Mouse (Mus musculus): ENCODE measurements around the gene Rab7. TPM values are rescaled to one million over a fixed set of nuclear protein-coding genes. Genes with fewer than 3 reads are reported as not detected.

Gene Rab7
- polyA plus RNA-seq, 1 experiment from 2014 or later: 221 TPM

DNA sequence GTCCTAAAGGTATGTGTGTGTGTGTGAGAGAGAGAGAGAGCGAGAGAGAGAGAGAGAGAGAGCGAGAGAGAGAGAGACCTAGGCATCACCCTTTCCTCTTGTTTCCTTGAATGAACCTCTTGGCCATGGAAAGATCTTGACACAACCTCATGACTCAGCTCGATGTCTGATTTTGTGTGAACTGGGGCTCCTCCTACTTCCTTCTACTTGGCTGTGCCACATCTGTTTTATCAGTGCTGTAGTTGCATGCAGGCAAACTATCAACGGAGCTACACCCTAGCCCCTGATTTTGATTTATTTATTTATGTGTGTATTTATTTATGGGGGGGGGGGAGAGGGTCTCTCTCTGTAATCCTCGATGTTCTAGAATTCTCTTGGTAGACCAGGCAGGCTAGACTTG lies 2.8 kb upstream of the Rab7 start:
- H3K4me1 ChIP-seq (replicated peaks; ENCODE audit: control insufficient read depth, insufficient read depth, low read length): peaks cover 11% of the 10 kb centered on the region; the same call in 1 of the 2 replicates
- WGBS: 46% methylated on average over 5 of the region's 5 CpGs
- H3K4me2 ChIP-seq: no peak overlapping the region
- H3K27me3 ChIP-seq (replicated peaks; ENCODE audit: control insufficient read depth, insufficient read depth, low read length): no peaks in the 10 kb centered on the region; the same call in 1 of the 2 replicates
- H3K36me3 ChIP-seq (ENCODE audit: control insufficient read depth, insufficient read depth, low read length): no peaks in the 10 kb centered on the region
- no peak overlapping the region for H3K9ac ChIP-seq (ENCODE audit: low read depth, low read length)
- no peak overlapping the region for H3K4me3 ChIP-seq (ENCODE audit: low read depth, low read length)
- DNase-seq (ENCODE audit: low spot score): no peak
- no peaks in the 10 kb centered on the region for H3K9me3 ChIP-seq (ENCODE audit: control insufficient read depth, low read length)
- no peak overlapping the region for H3K27ac ChIP-seq (ENCODE audit: low read depth, low read length)
- no peak for ATAC-seq (replicated peaks; ENCODE audit: low FRiP score)

DNA sequence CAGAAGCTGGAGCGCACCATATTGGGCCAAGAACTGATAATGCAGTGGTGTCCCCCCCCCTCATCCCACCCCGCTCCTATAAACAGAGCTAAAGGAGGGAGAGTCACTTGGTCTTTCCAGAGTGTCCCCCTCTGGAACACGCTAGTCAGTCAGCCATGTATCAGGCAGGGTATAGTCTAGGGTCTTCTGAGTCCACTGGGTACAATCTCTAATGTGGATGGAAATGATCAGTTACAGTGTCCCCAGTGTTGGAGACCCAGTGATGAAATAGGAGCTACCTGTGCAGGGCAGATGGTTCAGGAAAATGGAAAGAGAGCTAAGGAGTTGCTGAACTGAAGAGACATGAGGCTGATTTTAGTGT lies 316 bp upstream of the Rab7 start:
- DNase-seq (ENCODE audit: low spot score) (no peak), ATAC-seq (replicated peaks; ENCODE audit: low FRiP score) (no peak; the same call in 1 of the 2 replicates)
- Histone ChIP-seq H3K9ac (ENCODE audit: low read depth, low read length) (peak overlapping the region; percentile 82; the same call in 1 of the 2 replicates), H3K9me3 (ENCODE audit: control insufficient read depth, low read length) (no peaks in the 10 kb centered on the region), H3K4me1 (replicated peaks; ENCODE audit: control insufficient read depth, insufficient read depth, low read length) (peaks cover 17% of the 10 kb centered on the region), H3K27ac (ENCODE audit: low read depth, low read length) (peak overlapping the region; percentile 32; the same call in 1 of the 2 replicates), H3K4me2 (peak overlapping the region; percentile 61), H3K4me3 (ENCODE audit: low read depth, low read length) (peak overlapping the region; percentile 98), H3K36me3 (ENCODE audit: control insufficient read depth, insufficient read depth, low read length) (no peaks in the 10 kb centered on the region), H3K27me3 (replicated peaks; ENCODE audit: control insufficient read depth, insufficient read depth, low read length) (no peaks in the 10 kb centered on the region; the same call in 1 of the 2 replicates)
- WGBS: 30% methylated on average over 3 of the region's 3 CpGs

- H3K36me3 ChIP-seq (ENCODE audit: control insufficient read depth, insufficient read depth, low read length): peaks cover 3% of the 10 kb centered on the region; the same call in 1 of the 2 replicates
- peak overlapping the region; percentile 82 for H3K9ac ChIP-seq (ENCODE audit: low read depth, low read length)
- H3K4me2 ChIP-seq: peak overlapping the region; percentile 90
- H3K4me1 ChIP-seq (replicated peaks; ENCODE audit: control insufficient read depth, insufficient read depth, low read length): peaks cover 17% of the 10 kb centered on the region
- peak; percentile 37 for DNase-seq (ENCODE audit: low spot score)
- peak overlapping the region; percentile 84; the same call in 1 of the 2 replicates for H3K27ac ChIP-seq (ENCODE audit: low read depth, low read length)
- peak overlapping the region; percentile 98 for H3K4me3 ChIP-seq (ENCODE audit: low read depth, low read length)
- no peaks in the 10 kb centered on the region for H3K9me3 ChIP-seq (ENCODE audit: control insufficient read depth, low read length)
- no peak for ATAC-seq (replicated peaks; ENCODE audit: low FRiP score)
- H3K27me3 ChIP-seq (replicated peaks; ENCODE audit: control insufficient read depth, insufficient read depth, low read length): no peaks in the 10 kb centered on the region; the same call in 1 of the 2 replicates
- 0% methylated on average over 3 of the region's 3 CpGs for WGBS
Observed at GRCm38 (mm10) chr6:88044234-88044576, 865 bp downstream of the Rab7 start.

DNA sequence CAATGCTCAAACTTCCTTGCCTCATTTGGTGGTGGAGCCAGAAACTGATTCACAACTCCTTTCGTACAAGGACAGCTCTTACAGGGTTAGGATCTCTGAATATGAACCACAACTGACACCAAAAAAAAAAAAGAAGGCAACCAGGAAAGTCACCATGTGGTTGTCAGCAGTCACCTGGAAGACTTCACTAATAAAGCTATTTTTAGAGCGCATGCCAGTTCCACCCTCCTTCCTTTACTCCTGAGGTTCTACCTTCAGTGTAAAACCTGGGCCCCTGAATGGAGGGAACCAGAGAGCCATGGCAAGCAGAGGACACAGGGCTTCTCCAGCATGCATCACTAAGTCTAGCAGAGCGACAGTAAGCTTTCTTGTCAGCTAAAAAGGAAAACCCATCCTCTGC lies 2.7 kb downstream of the Rab7 start:
- no peak overlapping the region for H3K27ac ChIP-seq (ENCODE audit: low read depth, low read length)
- H3K4me1 ChIP-seq (replicated peaks; ENCODE audit: control insufficient read depth, insufficient read depth, low read length): peaks cover 17% of the 10 kb centered on the region
- H3K36me3 ChIP-seq (ENCODE audit: control insufficient read depth, insufficient read depth, low read length): peaks cover 3% of the 10 kb centered on the region; the same call in 1 of the 2 replicates
- DNase-seq (ENCODE audit: low spot score): no peak
- no peak overlapping the region for H3K9ac ChIP-seq (ENCODE audit: low read depth, low read length)
- no peak overlapping the region for H3K4me2 ChIP-seq
- ATAC-seq (replicated peaks; ENCODE audit: low FRiP score): no peak
- no peaks in the 10 kb centered on the region for H3K27me3 ChIP-seq (replicated peaks; ENCODE audit: control insufficient read depth, insufficient read depth, low read length)
- H3K9me3 ChIP-seq (ENCODE audit: control insufficient read depth, low read length): no peaks in the 10 kb centered on the region
- H3K4me3 ChIP-seq (ENCODE audit: low read depth, low read length): no peak overlapping the region
- WGBS: 91% methylated on average over 3 of the region's 3 CpGs

DNA sequence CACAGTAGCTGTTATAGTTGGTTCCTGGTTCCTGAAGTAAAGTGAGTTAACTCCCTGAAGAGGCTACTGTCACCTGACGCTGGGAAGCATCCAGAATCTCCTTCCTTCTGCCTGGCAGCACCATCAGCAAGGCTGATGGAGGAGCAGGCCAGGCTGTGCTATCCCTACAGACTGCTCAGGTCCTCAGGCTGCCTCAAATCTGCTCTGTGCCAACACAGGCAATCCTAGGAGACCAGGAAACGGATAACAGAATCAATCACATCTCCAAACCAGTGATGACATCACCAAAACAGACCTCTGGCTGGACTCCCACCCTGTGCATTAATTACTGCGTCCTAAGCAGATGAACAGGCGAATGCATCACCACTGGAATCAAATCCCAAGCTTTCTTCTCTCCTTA lies 3.8 kb downstream of the Rab7 start:
- H3K9me3 ChIP-seq (ENCODE audit: control insufficient read depth, low read length): no peaks in the 10 kb centered on the region
- ATAC-seq (replicated peaks; ENCODE audit: low FRiP score) (no peak), DNase-seq (ENCODE audit: low spot score) (no peak)
- peaks cover 17% of the 10 kb centered on the region for H3K4me1 ChIP-seq (replicated peaks; ENCODE audit: control insufficient read depth, insufficient read depth, low read length)
- H3K27ac ChIP-seq (ENCODE audit: low read depth, low read length): no peak overlapping the region
- H3K36me3 ChIP-seq (ENCODE audit: control insufficient read depth, insufficient read depth, low read length): peaks cover 5% of the 10 kb centered on the region; the same call in 1 of the 2 replicates
- no peak overlapping the region for H3K4me3 ChIP-seq (ENCODE audit: low read depth, low read length)
- no peak overlapping the region for H3K9ac ChIP-seq (ENCODE audit: low read depth, low read length)
- 76% methylated on average over 4 of the region's 4 CpGs for WGBS
- H3K4me2 ChIP-seq: no peak overlapping the region
- no peaks in the 10 kb centered on the region for H3K27me3 ChIP-seq (replicated peaks; ENCODE audit: control insufficient read depth, insufficient read depth, low read length)

DNA sequence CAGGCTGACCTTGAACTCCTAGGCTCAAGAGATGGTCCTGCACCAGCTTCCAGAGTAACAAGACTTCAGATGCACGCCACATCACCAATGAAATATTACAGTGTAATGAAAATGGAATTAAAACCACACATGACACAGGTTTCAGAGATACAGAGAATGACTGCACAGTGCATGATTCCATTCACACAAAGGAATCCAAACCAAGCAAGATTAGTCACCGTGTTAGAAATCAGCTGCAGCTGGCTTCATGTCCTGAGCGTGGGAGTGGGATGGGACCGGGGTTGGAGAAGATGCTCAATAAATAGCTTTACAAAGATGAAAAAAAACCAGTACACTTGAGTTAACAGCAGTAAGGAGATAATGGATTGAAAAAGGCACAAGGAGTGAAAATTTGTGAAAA lies 5.6 kb downstream of the Rab7 start:
- ATAC-seq (replicated peaks; ENCODE audit: low FRiP score): no peak
- 97% methylated on average over 4 of the region's 4 CpGs for WGBS
- no peaks in the 10 kb centered on the region for H3K9me3 ChIP-seq (ENCODE audit: control insufficient read depth, low read length)
- peaks cover 17% of the 10 kb centered on the region for H3K4me1 ChIP-seq (replicated peaks; ENCODE audit: control insufficient read depth, insufficient read depth, low read length)
- H3K4me3 ChIP-seq (ENCODE audit: low read depth, low read length): no peak overlapping the region
- no peaks in the 10 kb centered on the region for H3K27me3 ChIP-seq (replicated peaks; ENCODE audit: control insufficient read depth, insufficient read depth, low read length)
- no peak overlapping the region for H3K9ac ChIP-seq (ENCODE audit: low read depth, low read length)
- peaks cover 5% of the 10 kb centered on the region; the same call in 1 of the 2 replicates for H3K36me3 ChIP-seq (ENCODE audit: control insufficient read depth, insufficient read depth, low read length)
- no peak overlapping the region for H3K27ac ChIP-seq (ENCODE audit: low read depth, low read length)
- DNase-seq (ENCODE audit: low spot score): no peak
- no peak overlapping the region for H3K4me2 ChIP-seq

DNA sequence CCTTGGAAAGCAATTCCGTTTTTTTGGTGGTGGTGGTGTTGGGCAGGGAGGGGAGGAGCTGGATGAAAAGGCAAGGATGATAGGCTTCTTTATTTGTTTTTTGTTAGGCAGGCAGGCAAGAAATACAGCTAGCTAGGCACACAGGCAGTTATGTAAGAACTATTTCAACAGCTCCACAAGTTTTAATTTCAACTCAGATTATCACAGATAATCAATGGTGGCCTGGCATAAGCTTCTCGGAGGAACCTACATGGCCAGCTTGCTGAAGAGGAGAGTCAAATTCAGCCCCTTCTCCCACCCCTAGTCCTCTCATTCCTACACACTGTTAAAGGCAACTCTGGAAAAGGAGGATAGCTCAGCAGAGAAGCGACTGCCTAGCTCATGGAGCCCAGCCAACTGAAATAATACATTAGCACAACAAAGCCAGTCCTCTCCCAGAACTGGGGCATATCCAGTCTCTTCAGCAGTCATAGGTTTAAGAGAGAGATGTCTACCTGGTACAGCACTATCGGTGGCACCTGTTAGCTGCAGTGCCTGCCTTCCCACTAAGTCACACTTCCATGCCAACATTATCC lies 7.5 kb downstream of the Rab7 start:
- peaks cover 5% of the 10 kb centered on the region; the same call in 1 of the 2 replicates for H3K36me3 ChIP-seq (ENCODE audit: control insufficient read depth, insufficient read depth, low read length)
- no peaks in the 10 kb centered on the region for H3K9me3 ChIP-seq (ENCODE audit: control insufficient read depth, low read length)
- H3K4me1 ChIP-seq (replicated peaks; ENCODE audit: control insufficient read depth, insufficient read depth, low read length): peaks cover 4% of the 10 kb centered on the region; the same call in 1 of the 2 replicates
- no peaks in the 10 kb centered on the region for H3K27me3 ChIP-seq (replicated peaks; ENCODE audit: control insufficient read depth, insufficient read depth, low read length)
- DNase-seq (ENCODE audit: low spot score): no peak
- 86% methylated on average over 4 of the region's 4 CpGs for WGBS
- H3K4me2 ChIP-seq: no peak overlapping the region
- H3K27ac ChIP-seq (ENCODE audit: low read depth, low read length): no peak overlapping the region
- no peak for ATAC-seq (replicated peaks; ENCODE audit: low FRiP score)
- H3K9ac ChIP-seq (ENCODE audit: low read depth, low read length): no peak overlapping the region
- no peak overlapping the region for H3K4me3 ChIP-seq (ENCODE audit: low read depth, low read length)

GRCm38 (mm10) chr6:88033504-88033903 lies 11.6 kb downstream of the Rab7 start:
- H3K36me3 ChIP-seq (ENCODE audit: control insufficient read depth, insufficient read depth, low read length): peaks cover 8% of the 10 kb centered on the region; the same call in 1 of the 2 replicates
- ATAC-seq (replicated peaks; ENCODE audit: low FRiP score): no peak
- H3K4me3 ChIP-seq (ENCODE audit: low read depth, low read length): no peak overlapping the region
- H3K4me2 ChIP-seq: no peak overlapping the region
- no peak for DNase-seq (ENCODE audit: low spot score)
- no peak overlapping the region for H3K9ac ChIP-seq (ENCODE audit: low read depth, low read length)
- H3K27ac ChIP-seq (ENCODE audit: low read depth, low read length): no peak overlapping the region
- 88% methylated on average over 3 of the region's 3 CpGs for WGBS
- no peaks in the 10 kb centered on the region for H3K4me1 ChIP-seq (replicated peaks; ENCODE audit: control insufficient read depth, insufficient read depth, low read length)
- no peaks in the 10 kb centered on the region for H3K27me3 ChIP-seq (replicated peaks; ENCODE audit: control insufficient read depth, insufficient read depth, low read length)
- H3K9me3 ChIP-seq (ENCODE audit: control insufficient read depth, low read length): no peaks in the 10 kb centered on the region

GRCm38 (mm10) chr6:88030432-88030831 lies 14.6 kb downstream of the Rab7 start:
- Histone ChIP-seq H3K27ac (ENCODE audit: low read depth, low read length) (no peak overlapping the region), H3K36me3 (ENCODE audit: control insufficient read depth, insufficient read depth, low read length) (peaks cover 6% of the 10 kb centered on the region; the same call in 1 of the 2 replicates), H3K9ac (ENCODE audit: low read depth, low read length) (no peak overlapping the region), H3K4me1 (replicated peaks; ENCODE audit: control insufficient read depth, insufficient read depth, low read length) (no peaks in the 10 kb centered on the region), H3K4me2 (no peak overlapping the region), H3K9me3 (ENCODE audit: control insufficient read depth, low read length) (no peaks in the 10 kb centered on the region), H3K4me3 (ENCODE audit: low read depth, low read length) (no peak overlapping the region), H3K27me3 (replicated peaks; ENCODE audit: control insufficient read depth, insufficient read depth, low read length) (no peaks in the 10 kb centered on the region)
- ATAC-seq (replicated peaks; ENCODE audit: low FRiP score) (no peak), DNase-seq (ENCODE audit: low spot score) (no peak)
- WGBS: 94% methylated on average over 2 of the region's 2 CpGs
